Mouse (Mus musculus) neural tube, embryonic 14.5 days (tissue): ENCODE data around the gene Asns. TPM values are rescaled to one million over a fixed set of nuclear protein-coding genes. Genes with fewer than 3 reads are reported as not detected.

Experiments used
- ATAC-seq: fragments of 200-750 bp; cut with Nextera tagmentation; 2 replicates; pipeline ENCODE4 v1.8.0; 2017; ENCODE audit warnings: low read depth, mild to moderate bottlenecking, moderate TSS enrichment, moderate library complexity
- H3K27ac ChIP-seq: fragments of 300-500 bp; sonication (generic); 2 replicates; pipeline ENCODE4 v1.5.1; 2014; ENCODE audit warnings: low read depth, mild to moderate bottlenecking, control low read depth, low read length, moderate library complexity, mixed read lengths
- H3K27me3 ChIP-seq: fragments of 300-500 bp; sonication (generic); 2 replicates; pipeline ENCODE4 v1.6.1; 2014; ENCODE audit warnings: low read length; ENCODE audit not compliant: control insufficient read depth, insufficient read depth
- H3K36me3 ChIP-seq: fragments of 300-500 bp; sonication (generic); 2 replicates; pipeline ENCODE4 v1.6.1; 2014; ENCODE audit warnings: low read length, mixed read lengths; ENCODE audit not compliant: control insufficient read depth, insufficient read depth
- H3K4me1 ChIP-seq: fragments of 300-500 bp; sonication (generic); 2 replicates; pipeline ENCODE4 v1.6.1; 2014; ENCODE audit warnings: low read length; ENCODE audit not compliant: control insufficient read depth, insufficient read depth
- H3K4me2 ChIP-seq: fragments of 300-500 bp; sonication (generic); 2 replicates; pipeline ENCODE4 v1.6.1; 2014; ENCODE audit warnings: mild to moderate bottlenecking, low read depth, low read length, control low read depth
- H3K4me3 ChIP-seq: fragments of 300-500 bp; sonication (generic); 2 replicates; pipeline ENCODE4 v1.5.1; 2014; ENCODE audit warnings: low read depth, low read length, control low read depth, mixed read lengths
- H3K9ac ChIP-seq: fragments of 300-500 bp; sonication (generic); replicated peaks from 2 replicates; pipeline ENCODE4 v1.6.1; 2014; ENCODE audit warnings: low read depth, mild to moderate bottlenecking, control low read depth, low read length, mixed read lengths
- H3K9me3 ChIP-seq: fragments of 300-500 bp; sonication (generic); 2 replicates; pipeline ENCODE4 v1.6.1; 2016; ENCODE audit warnings: low read length; ENCODE audit not compliant: control insufficient read depth
- WGBS: fragments of 180-500 bp; shearing (Covaris S2); extraction: QIAGEN DNeasy Blood & Tissue Kit; methylation state at CpG from one replicate; pipeline ENCODE4 v1.1.7; 2014; 5-methylcytosine and 5-hydroxymethylcytosine counted together
- polyA plus RNA-seq: library from polyadenylated mRNA; unstranded; fragments of >200 nt; fragmentation: Nextera tagmentation; extraction: Ambion mirVana; gene quantifications from 2 replicates; pipeline ENCODE4 v1.2.1, GENCODE M21; 2014

Asns gene
- polyA plus RNA-seq, 1 experiment from 2014 or later: 121 TPM

- Histone ChIP-seq H3K4me1 (peaks cover 4% of the 10 kb centered on the region; the same call in 1 of the 2 replicates), H3K27me3 (no peaks in the 10 kb centered on the region; the same call in 1 of the 2 replicates), H3K4me2 (peak overlapping the region; percentile 84), H3K9ac (peak overlapping the region; percentile 70), H3K36me3 (no peaks in the 10 kb centered on the region), H3K27ac (no peak overlapping the region), H3K9me3 (no peaks in the 10 kb centered on the region), H3K4me3 (peak overlapping the region; percentile 79)
- no peak for ATAC-seq
- 38% methylated on average over 15 of the region's 15 CpGs for WGBS
These were observed 1.0 kb downstream of the Asns start for GRCm38 (mm10) chr6:7692037-7692436.

- Histone ChIP-seq H3K27me3 (no peaks in the 10 kb centered on the region; the same call in 1 of the 2 replicates), H3K27ac (no peak overlapping the region), H3K4me2 (no peak overlapping the region), H3K36me3 (no peaks in the 10 kb centered on the region), H3K4me1 (peaks cover 4% of the 10 kb centered on the region; the same call in 1 of the 2 replicates), H3K4me3 (no peak overlapping the region), H3K9ac (no peak overlapping the region), H3K9me3 (no peaks in the 10 kb centered on the region)
- WGBS: 92% methylated on average over 9 of the region's 9 CpGs
- ATAC-seq: no peak
These were observed 2.6 kb downstream of the Asns start for GRCm38 (mm10) chr6:7690456-7690855.

DNA sequence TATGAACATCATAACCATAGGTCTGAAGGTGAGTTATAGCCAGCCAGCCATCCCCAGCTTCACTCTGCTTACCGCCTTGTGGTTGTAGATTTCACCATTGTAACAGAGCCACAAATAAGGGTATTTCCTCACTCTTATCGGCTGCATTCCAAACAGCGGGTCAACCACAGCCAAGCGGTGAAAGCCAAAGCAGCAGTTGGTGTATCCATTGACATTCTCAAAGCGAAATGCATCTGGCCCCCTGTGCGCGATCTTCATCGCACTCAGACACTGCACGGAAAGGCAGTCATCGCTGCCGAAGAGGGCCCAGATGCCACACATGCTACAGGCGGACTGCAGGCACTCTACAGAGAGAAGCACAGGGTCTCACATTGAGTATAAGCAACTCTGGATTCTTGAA is 3.9 kb downstream of the Asns start:
- Histone ChIP-seq H3K27ac (no peak overlapping the region), H3K4me2 (no peak overlapping the region), H3K9ac (no peak overlapping the region), H3K36me3 (no peaks in the 10 kb centered on the region), H3K27me3 (no peaks in the 10 kb centered on the region; the same call in 1 of the 2 replicates), H3K9me3 (no peaks in the 10 kb centered on the region), H3K4me1 (peaks cover 4% of the 10 kb centered on the region; the same call in 1 of the 2 replicates), H3K4me3 (no peak overlapping the region)
- WGBS: 96% methylated on average over 12 of the region's 12 CpGs
- no peak for ATAC-seq

DNA sequence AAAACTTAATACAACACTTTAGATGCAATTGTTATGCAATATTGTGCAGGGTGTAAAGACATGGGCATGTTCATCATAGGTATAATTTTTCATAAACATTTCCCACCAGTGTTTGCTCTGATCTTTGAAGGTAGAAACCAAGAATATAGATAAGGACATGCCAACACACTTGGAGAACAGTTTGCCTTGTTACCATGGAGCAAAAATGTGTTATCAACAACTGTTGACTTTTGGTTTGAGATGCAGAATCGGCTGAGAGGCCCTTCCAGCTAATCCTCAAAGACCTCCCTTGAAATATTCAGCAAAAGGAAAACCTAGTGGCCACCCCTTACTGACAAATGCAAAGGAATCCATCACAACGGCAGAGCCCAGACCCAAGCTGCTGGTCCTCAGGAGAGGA is 7.0 kb downstream of the Asns start:
- no peak for ATAC-seq
- H3K4me3 ChIP-seq: no peak overlapping the region
- no peak overlapping the region for H3K9ac ChIP-seq
- no peaks in the 10 kb centered on the region for H3K4me1 ChIP-seq
- no peak overlapping the region for H3K4me2 ChIP-seq
- H3K36me3 ChIP-seq: no peaks in the 10 kb centered on the region
- no peaks in the 10 kb centered on the region for H3K9me3 ChIP-seq
- WGBS: 82% methylated on average over 2 of the region's 2 CpGs
- no peak overlapping the region for H3K27ac ChIP-seq
- no peaks in the 10 kb centered on the region for H3K27me3 ChIP-seq

- no peak overlapping the region for H3K27ac ChIP-seq
- WGBS: 93% methylated on average over 8 of the region's 8 CpGs
- no peaks in the 10 kb centered on the region for H3K9me3 ChIP-seq
- H3K9ac ChIP-seq: no peak overlapping the region
- no peak overlapping the region for H3K4me2 ChIP-seq
- no peaks in the 10 kb centered on the region for H3K36me3 ChIP-seq
- no peaks in the 10 kb centered on the region for H3K27me3 ChIP-seq
- H3K4me1 ChIP-seq: no peaks in the 10 kb centered on the region
- H3K4me3 ChIP-seq: no peak overlapping the region
- no peak for ATAC-seq
These were observed 16.7 kb downstream of the Asns start for GRCm38 (mm10) chr6:7676194-7676901.

DNA sequence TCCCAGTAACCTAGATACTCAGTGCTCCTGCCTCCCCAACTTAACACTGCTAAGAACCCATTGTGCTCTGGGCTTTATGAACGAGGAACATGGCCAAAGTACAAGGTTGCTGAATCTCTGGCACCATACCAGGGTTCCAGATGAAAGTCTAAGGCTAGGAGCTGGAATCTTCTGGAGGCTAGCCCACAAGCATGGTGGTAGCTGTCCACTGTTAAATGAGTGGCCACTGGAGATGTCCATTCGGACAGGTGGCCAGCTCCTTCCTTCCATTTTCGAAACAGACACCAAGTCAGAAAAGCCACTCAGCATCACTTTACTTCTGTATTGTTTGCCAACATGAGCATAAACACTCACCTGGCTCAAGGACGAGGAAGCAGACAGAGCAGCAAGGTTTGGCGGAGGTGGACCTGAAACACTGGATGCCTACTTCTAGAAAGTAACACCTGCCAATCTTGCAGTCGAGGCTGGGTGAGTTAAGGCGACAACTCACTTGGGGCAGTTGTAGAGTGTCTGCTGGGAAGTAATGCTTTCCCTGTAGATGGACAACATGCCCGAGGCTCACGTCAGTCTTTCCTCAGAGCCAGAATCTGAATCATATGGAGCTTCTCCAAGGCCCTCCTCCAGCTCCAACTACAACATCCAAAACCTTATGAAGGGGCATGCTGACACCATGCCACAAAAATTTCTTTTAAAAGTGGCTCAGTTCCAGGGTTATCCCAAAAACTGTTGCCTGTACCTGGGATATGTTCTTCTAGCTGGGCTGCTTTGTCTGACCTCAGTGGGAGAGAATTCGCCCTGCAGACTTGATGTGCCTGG is 20.4 kb downstream of the Asns start:
- no peak overlapping the region for H3K9ac ChIP-seq

GRCm38 (mm10) chr6:7671429-7671828 is 21.6 kb downstream of the Asns start:
- no peak overlapping the region for H3K4me2 ChIP-seq
- no peaks in the 10 kb centered on the region for H3K36me3 ChIP-seq
- no peak overlapping the region for H3K9ac ChIP-seq
- H3K27me3 ChIP-seq: no peaks in the 10 kb centered on the region
- 78% methylated on average over 3 of the region's 3 CpGs for WGBS
- no peaks in the 10 kb centered on the region for H3K9me3 ChIP-seq
- H3K4me3 ChIP-seq: no peak overlapping the region
- no peak for ATAC-seq
- H3K27ac ChIP-seq: no peak overlapping the region
- H3K4me1 ChIP-seq: no peaks in the 10 kb centered on the region

More for the DNA sequence above, 20.4 kb downstream of the Asns start:
- 92% methylated on average over 10 of the region's 10 CpGs for WGBS
- H3K4me2 ChIP-seq: no peak overlapping the region
- H3K27ac ChIP-seq: no peak overlapping the region
- no peaks in the 10 kb centered on the region for H3K36me3 ChIP-seq
- no peak for ATAC-seq
- H3K9me3 ChIP-seq: no peaks in the 10 kb centered on the region
- H3K27me3 ChIP-seq: no peaks in the 10 kb centered on the region
- H3K4me3 ChIP-seq: no peak overlapping the region
- H3K4me1 ChIP-seq: no peaks in the 10 kb centered on the region

- no peaks in the 10 kb centered on the region for H3K36me3 ChIP-seq
- H3K9me3 ChIP-seq: no peaks in the 10 kb centered on the region
- H3K27ac ChIP-seq: no peak overlapping the region
- no peak overlapping the region for H3K9ac ChIP-seq
- ATAC-seq: no peak
- WGBS: 66% methylated on average over 3 of the region's 3 CpGs
- H3K27me3 ChIP-seq: no peaks in the 10 kb centered on the region
- no peak overlapping the region for H3K4me3 ChIP-seq
- no peaks in the 10 kb centered on the region for H3K4me1 ChIP-seq
- H3K4me2 ChIP-seq: no peak overlapping the region
These were observed 22.5 kb downstream of the Asns start for GRCm38 (mm10) chr6:7670588-7670987.

DNA sequence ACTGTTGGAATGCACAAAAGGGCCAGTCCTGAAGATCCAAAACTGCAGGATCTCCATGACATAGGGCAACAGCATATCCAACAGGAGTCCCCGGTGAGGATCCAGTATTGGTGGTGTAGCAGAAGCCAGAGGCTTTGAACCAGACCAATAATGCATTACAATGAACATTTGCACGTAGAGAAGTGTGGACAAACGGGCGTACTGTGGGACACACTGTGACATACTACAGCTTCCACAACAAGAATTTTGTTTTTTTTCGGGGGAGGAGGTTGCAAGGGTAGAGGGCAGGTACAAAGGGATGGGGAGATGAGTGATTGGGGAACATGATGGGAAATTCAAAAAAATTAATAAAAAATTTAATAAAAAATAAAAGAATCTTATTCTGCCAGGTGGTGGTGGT is 23.3 kb downstream of the Asns start:
- Histone ChIP-seq H3K27me3 (no peaks in the 10 kb centered on the region), H3K4me3 (no peak overlapping the region), H3K4me2 (no peak overlapping the region), H3K27ac (no peak overlapping the region), H3K9me3 (no peaks in the 10 kb centered on the region), H3K36me3 (no peaks in the 10 kb centered on the region), H3K9ac (no peak overlapping the region), H3K4me1 (no peaks in the 10 kb centered on the region)
- no peak for ATAC-seq
- WGBS: 88% methylated on average over 5 of the region's 5 CpGs
